Mouse (Mus musculus) bone marrow macrophage, adult 2 months (primary cell): Measurements from ENCODE around the gene Rab1a.

Experiments used
- CTCF ChIP-seq: IDR thresholded peaks from 2 replicates; pipeline ENCODE4 v1.5.1; 2012; ENCODE audit warnings: low read depth, mild to moderate bottlenecking, low read length, moderate library complexity
- POLR2A ChIP-seq: IDR thresholded peaks from 2 replicates; pipeline ENCODE4 v1.6.1; 2012; ENCODE audit warnings: mild to moderate bottlenecking, low read depth, low read length, borderline replicate concordance

DNA sequence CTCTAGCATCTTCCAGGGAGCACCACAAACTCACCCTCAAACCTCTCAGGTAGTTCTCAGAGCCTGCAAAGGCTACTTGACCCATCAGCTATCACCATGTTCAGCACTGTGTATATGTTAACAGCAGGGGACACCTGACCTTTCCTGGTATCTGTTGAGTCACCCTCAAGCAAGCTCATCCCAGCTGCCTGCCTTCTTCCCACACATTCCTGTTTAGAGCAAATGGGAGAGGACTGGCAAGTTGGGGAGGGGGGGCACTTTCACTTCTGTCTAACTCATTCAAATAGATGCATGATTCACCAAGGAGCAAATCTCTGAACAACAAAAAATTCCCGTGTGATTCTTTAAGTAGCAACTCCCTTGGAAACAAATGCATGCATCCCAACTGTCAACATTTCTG lies 45.4 kb downstream of the Rab1a start:
- TF ChIP-seq POLR2A (no peak), CTCF (no peak)
